Mouse (Mus musculus) thymus, adult 2 months (tissue): ENCODE measurements around the gene Cox19. TPM values are rescaled to one million over a fixed set of nuclear protein-coding genes. Genes with fewer than 3 reads are reported as not detected.
"Not testable (repeated sequence)": the region's sequence is repeated elsewhere in the genome, so short reads cannot be mapped to it uniquely, and the experiment has no call there.

Experiments
- DNase-seq: peaks from one replicate; pipeline ENCODE4 v3.0.0; 2021
- H3K27ac ChIP-seq: fragments of 200-500 bp; 2 replicates; pipeline ENCODE4 v1.5.1; 2012; ENCODE audit warnings: low read length, control low read depth; ENCODE audit not compliant: control insufficient read depth, insufficient read depth
- H3K27me3 ChIP-seq: fragments of 200-500 bp; 2 replicates; pipeline ENCODE4 v1.6.1; 2012; ENCODE audit warnings: mild to moderate bottlenecking, low read length, moderate library complexity, mixed read lengths; ENCODE audit not compliant: control insufficient read depth, insufficient read depth
- H3K36me3 ChIP-seq: fragments of 200-500 bp; 2 replicates; pipeline ENCODE4 v1.6.1; 2012; ENCODE audit warnings: mild to moderate bottlenecking, low read length, moderate library complexity; ENCODE audit not compliant: control insufficient read depth, insufficient read depth
- H3K4me1 ChIP-seq: fragments of 200-500 bp; replicated peaks from 2 replicates; pipeline ENCODE4 v1.6.1; 2012; ENCODE audit warnings: low read length; ENCODE audit not compliant: control insufficient read depth, insufficient read depth
- H3K4me3 ChIP-seq: fragments of 200-500 bp; 2 replicates; pipeline ENCODE4 v1.5.1; 2012; ENCODE audit warnings: mild to moderate bottlenecking, low read length, control low read depth, moderate library complexity; ENCODE audit not compliant: control insufficient read depth, insufficient read depth
- CTCF ChIP-seq: fragments of 200-500 bp; IDR thresholded peaks from 2 replicates; pipeline ENCODE4 v1.5.1; 2012; ENCODE audit warnings: mild to moderate bottlenecking, control low read depth, low read length, moderate library complexity, borderline replicate concordance; ENCODE audit not compliant: control insufficient read depth, poor library complexity, insufficient read depth; ENCODE audit errors: extremely low read depth
- POLR2A ChIP-seq: fragments of 200-500 bp; IDR thresholded peaks from 2 replicates; pipeline ENCODE4 v1.6.1; 2012; ENCODE audit warnings: mild to moderate bottlenecking, low read length, control low read depth, moderate library complexity; ENCODE audit not compliant: control insufficient read depth, poor library complexity, insufficient read depth; ENCODE audit errors: extremely low read depth
- WGBS: fragments of 180-500 bp; shearing (Covaris S2); methylation state at CpG from one replicate; pipeline ENCODE4 v1.1.7; 2018; 5-methylcytosine and 5-hydroxymethylcytosine counted together
- polyA plus RNA-seq: library from polyadenylated mRNA; depleted of rRNA; stranded (reverse); fragments of >200 nt; gene quantifications from 2 replicates; pipeline ENCODE4 v1.2.3, GENCODE M21; 2012

Cox19 gene
- polyA plus RNA-seq, 1 experiment = 99.2 TPM

GRCm38 (mm10) chr5:139344021-139344686 lies 7.1 kb downstream of the Cox19 start:
- Histone ChIP-seq H3K4me1 (peaks cover 14% of the 10 kb centered on the region), H3K36me3 (peaks cover 13% of the 10 kb centered on the region), H3K27ac (no peak overlapping the region), H3K4me3 (peak overlapping the region; percentile 91), H3K27me3 (no peaks in the 10 kb centered on the region)
- WGBS = 7% methylated on average over 12 of the region's 12 CpGs
- TF ChIP-seq CTCF (peak; percentile 90; the same call in 1 of the 2 replicates), POLR2A (no peak)
- peak; percentile 76 for DNase-seq

GRCm38 (mm10) chr5:139338891-139339290 lies 12.3 kb downstream of the Cox19 start:
- Histone ChIP-seq H3K27ac (no peak overlapping the region), H3K36me3 (peaks cover 22% of the 10 kb centered on the region), H3K4me3 (no peak overlapping the region), H3K27me3 (no peaks in the 10 kb centered on the region), H3K4me1 (peaks cover 4% of the 10 kb centered on the region; the same call in 1 of the 2 replicates)
- WGBS = 96% methylated on average over 11 of the region's 11 CpGs
- TF ChIP-seq POLR2A (no peak), CTCF (no peak)
- no peak for DNase-seq

- 92% methylated on average over 3 of the region's 3 CpGs for WGBS
- no peaks in the 10 kb centered on the region for H3K4me1 ChIP-seq
- no peaks in the 10 kb centered on the region for H3K27me3 ChIP-seq
- TF ChIP-seq CTCF (no peak), POLR2A (no peak)
- H3K4me3 ChIP-seq = no peak overlapping the region
- DNase-seq = no peak
- H3K36me3 ChIP-seq = peaks cover 22% of the 10 kb centered on the region
- H3K27ac ChIP-seq = no peak overlapping the region
Observed at GRCm38 (mm10) chr5:139338403-139338802, 12.8 kb downstream of the Cox19 start.

GRCm38 (mm10) chr5:139337826-139338370 lies 13.3 kb downstream of the Cox19 start:
- DNase-seq = no peak
- Histone ChIP-seq H3K36me3 (peaks cover 22% of the 10 kb centered on the region), H3K4me1 (no peaks in the 10 kb centered on the region), H3K4me3 (no peak overlapping the region), H3K27me3 (no peaks in the 10 kb centered on the region), H3K27ac (no peak overlapping the region)
- TF ChIP-seq CTCF = no peak
- no peak for TF ChIP-seq POLR2A
- 84% methylated on average over 13 of the region's 13 CpGs for WGBS

DNA sequence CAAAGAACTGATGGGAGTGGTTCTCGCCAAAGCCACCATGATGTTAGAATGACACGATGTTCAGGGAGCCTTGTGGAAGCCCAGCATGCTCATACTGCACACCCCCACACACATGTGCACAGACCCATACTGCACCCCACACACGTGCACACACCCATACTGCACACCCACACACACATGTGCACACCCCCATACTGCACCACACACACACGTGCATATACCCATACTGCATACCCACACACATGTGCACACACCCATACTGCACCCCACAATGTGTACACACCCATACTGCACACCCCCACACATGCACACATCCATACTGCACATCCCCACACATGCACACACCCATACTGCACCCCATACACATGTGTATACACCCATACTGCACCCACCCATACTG lies 15.6 kb downstream of the Cox19 start:
- Histone ChIP-seq H3K36me3 (peaks cover 12% of the 10 kb centered on the region; the same call in 1 of the 2 replicates), H3K4me1 (no peaks in the 10 kb centered on the region)
- WGBS = 97% methylated on average over 4 of the region's 4 CpGs

DNA sequence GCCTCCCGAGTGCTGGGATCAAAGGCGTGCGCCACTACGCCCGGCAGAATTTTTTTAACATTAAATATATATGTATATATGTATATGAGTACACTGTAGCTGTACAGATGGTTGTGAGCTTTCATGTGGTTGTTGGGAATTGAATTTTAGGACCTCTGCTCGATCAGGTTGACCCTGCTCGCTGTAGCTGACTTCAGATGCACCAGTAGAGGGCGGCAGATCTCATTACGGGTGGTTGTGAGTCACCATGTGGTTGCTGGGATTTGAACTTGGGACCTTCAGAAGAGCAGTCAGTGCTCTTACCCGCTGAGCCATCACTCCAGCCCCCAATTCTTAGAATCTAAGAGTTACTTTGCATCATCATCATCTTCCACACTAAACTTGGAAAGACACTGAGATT lies 16.8 kb downstream of the Cox19 start:
- not testable (repeated sequence) for H3K36me3 ChIP-seq, H3K27me3 ChIP-seq, H3K4me3 ChIP-seq, H3K27ac ChIP-seq, H3K4me1 ChIP-seq, DNase-seq
- 92% methylated on average over 10 of the region's 10 CpGs for WGBS

More for the DNA sequence above, 15.6 kb downstream of the Cox19 start:
- H3K27me3 ChIP-seq = no peaks in the 10 kb centered on the region
- no peak overlapping the region for H3K27ac ChIP-seq
- no peak overlapping the region for H3K4me3 ChIP-seq
- no peak for DNase-seq
- TF ChIP-seq CTCF (no peak), POLR2A (no peak)
